Mouse (Mus musculus) c-Kit-positive CD71-positive TER-119-negative erythroid progenitor cells, embryonic 14.5 days (primary cell): ENCODE results near the gene Oog3.

ENCODE experiments used
- DNase-seq: peaks from one replicate; pipeline ENCODE4 v3.0.0-alpha.2; 2013; ENCODE audit warnings: low read depth

Oog3 gene

GRCm38 (mm10) chr4:144162563-144162962 lies at the start of gene Oog3:
TSS of gene Oog3 (minus strand) at chr4:144162663.
- no peak for DNase-seq

DNA sequence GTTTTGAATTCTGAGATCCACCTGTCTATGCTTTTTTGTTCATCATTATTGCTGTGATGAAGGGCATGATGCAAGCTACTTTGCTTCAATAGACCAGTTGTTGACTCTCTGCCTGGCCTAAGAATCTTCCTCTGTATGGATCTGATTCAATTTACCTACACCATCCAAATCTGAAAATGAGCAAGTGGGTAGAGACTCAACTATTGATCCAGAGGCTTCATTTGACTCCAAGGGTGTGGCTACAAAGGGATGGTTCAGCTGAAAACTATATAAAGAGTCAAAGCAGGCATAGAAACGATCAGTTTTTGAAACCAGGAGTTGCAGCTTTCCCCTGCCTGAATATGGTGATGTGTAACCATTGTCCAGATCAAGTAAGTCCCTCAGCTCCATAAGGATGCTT lies 28.0 kb upstream of the Oog3 start, which contains the start of gene Oog2:
Oog2 (plus strand) TSS at position 301 of the 400 bp plus-strand sequence.
- no peak for DNase-seq
